Mouse (Mus musculus) cerebellum, adult (tissue): ENCODE data around the gene Gatad2a.
"Not testable (repeated sequence)": the region's sequence is repeated elsewhere in the genome, so short reads cannot be mapped to it uniquely, and the experiment has no call there.

Source experiments
- ATAC-seq: cut with Nextera tagmentation; 2 replicates; pipeline ENCODE4 v1.9.2; 2017; ENCODE audit warnings: mild to moderate bottlenecking, moderate library complexity, mixed read lengths; ENCODE audit not compliant: insufficient number of reproducible peaks, low FRiP score, low TSS enrichment

Gene Gatad2a

DNA sequence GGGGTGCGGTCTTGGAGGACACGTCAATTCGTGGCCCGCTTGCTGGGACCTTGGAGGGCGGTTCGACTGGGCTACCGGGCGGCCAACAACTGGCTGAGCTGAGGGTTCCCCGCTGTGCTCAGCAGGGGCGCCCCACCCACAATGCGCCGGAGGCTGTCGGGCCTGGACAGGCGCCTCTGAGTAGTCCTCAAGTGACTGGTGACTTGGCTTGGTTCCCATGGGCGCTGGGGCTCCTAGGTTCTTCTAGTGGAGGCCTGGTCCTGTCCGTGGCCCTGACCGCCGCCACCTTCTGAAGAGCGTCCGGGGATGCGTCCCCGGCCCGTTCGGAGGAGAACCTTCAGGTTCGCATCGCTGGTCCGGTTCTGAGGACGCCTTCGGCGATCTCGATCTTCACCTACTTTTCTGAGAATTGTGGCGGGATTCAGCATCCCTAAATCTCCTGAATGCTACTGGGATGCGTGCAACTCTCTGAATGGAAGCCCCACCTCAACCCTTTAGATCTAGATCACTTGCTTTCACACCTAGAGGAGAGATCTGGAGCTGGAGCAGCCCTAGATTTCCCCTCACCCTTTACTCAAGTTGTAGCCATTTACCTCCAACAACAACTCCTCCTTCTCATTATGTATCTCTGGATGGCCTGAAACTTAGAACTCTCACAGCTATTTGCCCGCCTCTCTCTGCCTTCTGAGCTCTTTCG, 553 bp upstream of the Gatad2a start:
- no peak for ATAC-seq

DNA sequence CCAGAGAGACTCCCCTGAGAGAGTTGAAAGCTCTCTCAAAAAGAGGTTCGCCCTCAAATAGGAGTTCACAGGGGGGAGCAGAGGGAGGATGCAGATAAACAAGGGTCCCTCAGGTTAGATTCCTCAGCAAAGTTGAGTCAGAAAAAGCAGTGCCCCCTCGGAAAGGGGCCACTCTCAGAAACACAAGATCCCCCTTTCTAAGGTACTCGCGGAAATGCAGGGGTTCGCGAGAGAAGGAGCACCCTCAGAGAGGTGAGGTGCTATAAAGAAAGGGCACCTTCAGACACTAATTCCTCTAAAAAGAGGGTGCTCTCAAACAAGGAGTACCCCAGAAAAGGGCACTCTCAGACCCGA, 785 bp downstream of the Gatad2a start:
- ATAC-seq: no peak

DNA sequence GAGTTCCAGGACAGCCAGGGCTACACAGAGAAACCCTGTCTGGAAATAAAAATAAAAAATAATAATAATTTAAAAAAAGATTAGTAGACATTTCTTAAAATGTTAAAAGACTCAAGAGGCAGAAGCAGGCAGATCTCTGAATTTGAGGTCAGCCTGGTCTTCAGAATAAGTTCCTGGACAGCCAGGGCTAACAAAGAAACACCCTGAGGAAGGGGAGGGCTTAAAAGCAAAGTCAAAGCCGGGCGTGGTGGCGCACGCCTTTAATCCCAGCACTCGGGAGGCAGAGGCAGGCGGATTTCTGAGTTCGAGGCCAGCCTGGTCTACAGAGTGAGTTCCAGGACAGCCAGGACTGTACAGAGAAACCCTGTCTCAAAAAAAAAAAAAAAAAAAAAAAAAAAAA, 7.2 kb downstream of the Gatad2a start:
- ATAC-seq: not testable (repeated sequence)

GRCm38 (mm10) chr8:69987744-69988143, 8.4 kb downstream of the Gatad2a start:
- ATAC-seq: no peak

- no peak for ATAC-seq
These were observed 11.2 kb downstream of the Gatad2a start for GRCm38 (mm10) chr8:69984876-69985553.

DNA sequence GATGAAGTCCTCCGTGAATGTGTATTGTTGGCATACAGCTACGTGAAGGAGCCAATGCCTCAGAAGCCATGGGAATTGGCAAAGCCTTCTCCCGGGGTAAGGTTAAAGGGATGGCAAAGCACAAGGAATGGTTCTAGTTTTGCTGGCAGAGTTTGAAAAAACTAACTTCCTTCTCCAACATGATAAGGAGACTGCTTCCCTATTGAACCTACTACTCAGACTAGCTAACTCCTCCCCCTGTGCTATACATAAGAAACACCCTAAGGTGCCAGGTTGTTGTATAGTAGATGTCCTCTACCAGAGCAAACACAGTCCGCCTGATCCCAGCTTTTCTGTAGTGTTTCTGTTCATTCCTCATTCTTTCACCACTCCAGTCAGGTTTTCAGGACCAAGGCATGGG, 17.7 kb downstream of the Gatad2a start:
- no peak for ATAC-seq

- no peak for ATAC-seq
These were observed 21.4 kb downstream of the Gatad2a start for GRCm38 (mm10) chr8:69974806-69975205.

DNA sequence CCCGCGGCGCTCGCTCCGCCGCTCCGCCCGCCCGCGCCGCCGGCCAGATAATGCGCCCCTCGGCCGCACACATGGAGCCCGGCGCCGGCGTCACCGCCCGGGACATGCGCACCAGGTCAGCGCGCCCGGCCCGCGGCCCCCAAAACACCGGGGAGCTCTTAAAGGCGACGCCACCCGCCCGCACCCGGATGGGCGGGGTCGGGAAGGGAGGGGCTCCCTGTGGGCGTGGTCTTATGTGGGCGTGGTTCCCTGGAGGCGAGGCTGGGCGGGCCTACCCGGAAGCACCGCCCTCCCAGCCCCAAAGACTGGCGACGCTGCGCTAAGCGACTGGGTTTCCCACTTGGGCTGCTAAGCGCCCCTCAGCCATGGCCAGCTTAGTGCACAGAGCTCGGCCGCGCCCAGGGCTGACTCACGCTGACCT, 22.0 kb downstream of the Gatad2a start:
- ATAC-seq: peak; percentile 91

DNA sequence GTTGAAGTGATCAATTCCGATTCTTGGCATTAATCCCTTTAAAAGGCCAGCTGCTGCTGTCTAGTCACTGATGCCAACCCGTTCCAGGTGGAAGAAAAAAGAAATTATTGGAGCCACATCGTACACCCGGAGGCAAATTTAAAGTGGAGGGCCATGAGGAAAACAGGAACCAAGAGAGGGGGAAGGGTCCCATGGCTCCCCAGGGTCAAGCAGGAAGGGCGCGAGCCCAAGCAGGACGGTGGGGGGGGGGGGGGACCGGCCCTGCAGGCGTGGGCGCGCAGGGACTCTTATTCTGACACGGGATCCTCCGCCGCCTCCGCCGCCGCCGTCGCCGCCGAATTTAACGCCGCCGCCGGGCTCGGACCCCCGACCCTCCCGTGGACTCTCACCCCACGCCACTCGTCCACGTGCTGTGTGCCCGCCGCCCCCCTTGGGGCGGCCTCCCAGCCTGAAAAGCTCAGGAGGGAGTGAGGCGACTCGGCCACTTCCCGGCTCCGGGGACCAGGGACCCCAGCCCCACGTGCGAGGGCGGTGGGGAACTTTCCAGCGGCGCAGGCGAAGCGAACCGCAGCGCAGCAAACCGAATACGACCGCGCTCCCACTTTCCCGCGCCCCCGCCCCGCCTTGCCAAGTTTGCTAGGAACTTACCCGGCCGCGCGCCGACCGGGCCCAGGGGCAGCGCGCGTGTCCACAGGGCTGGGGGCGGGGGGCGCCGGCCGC, 22.6 kb downstream of the Gatad2a start:
- ATAC-seq: peak; percentile 16; the same call in 1 of the 2 replicates

DNA sequence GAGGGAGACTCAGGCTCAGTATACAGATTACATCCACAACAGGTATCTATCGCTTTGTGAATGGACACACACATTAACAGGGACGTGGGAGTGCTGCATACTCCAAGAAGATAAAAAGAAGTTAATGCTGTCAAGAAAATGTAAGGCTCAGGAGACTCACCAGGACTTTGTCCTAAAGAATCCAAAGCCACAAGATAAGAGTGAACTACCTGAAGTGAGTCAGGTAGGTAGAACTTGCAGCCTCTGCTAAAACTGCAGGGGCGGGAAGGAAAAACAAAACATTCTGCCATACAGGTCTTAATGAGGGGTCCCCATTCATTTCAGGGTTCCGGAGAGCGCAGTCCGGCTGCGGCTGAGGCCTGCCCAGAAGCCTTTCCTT, 23.1 kb downstream of the Gatad2a start:
- ATAC-seq: no peak

DNA sequence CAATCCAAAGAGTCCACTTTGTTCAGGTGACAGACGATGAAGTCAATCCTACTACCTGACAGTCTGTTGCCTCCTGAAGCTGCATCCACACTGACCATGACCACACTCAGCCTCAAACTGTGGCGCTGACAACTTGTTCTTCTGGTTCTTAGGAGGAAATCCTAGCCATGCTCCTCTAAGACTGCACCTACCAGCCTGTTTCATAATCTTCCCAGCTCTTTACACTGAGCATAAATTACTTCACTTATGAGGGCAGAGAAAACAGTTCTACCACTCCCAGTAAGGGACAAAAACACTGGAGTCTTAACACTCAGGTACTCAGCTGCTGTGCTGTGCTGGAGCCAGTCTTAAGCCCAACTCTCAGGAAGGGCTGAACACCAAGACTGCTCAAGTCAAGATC, 25.3 kb downstream of the Gatad2a start:
- ATAC-seq: no peak

GRCm38 (mm10) chr8:69967291-69967933, 28.8 kb downstream of the Gatad2a start:
- no peak for ATAC-seq

DNA sequence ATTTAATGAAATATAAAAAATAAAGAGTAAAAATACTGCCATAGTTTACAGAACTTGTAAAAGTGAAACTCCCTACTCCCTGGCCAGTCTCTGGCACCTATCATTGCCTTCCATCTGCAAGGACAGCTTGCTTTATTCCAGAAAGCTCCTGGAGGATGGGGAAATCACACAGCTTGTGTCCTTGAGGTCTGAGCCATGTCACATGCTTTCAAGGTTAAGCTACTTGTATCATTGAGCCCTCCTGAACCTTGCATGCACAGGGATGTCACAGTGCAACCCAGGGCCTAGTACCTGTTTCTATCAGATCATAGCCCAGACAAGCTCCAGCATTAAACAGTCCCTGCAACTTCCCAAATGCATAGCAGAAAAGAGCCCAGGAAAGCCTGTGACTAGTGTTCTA, 36.9 kb downstream of the Gatad2a start:
- ATAC-seq: no peak

DNA sequence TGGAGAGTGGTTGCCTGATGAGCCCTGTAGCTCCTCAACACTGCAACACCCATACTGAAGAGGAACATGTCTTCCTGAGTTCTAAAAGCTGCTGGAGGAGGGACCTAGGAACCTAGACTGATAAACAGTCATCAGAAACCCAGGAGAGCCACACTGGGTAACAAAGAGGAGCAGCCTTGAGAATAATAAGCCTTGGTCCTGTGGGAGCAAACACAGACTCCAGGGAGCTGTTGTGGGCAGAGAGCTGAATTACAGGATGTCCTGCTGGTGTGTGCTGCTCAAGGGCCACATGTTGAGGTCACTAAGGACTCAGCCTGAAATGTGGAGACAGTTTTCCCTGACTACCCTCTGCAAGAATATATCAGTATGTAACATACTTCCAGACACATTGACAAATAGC, 38.3 kb downstream of the Gatad2a start:
- ATAC-seq: no peak

- ATAC-seq: no peak
These were observed 38.8 kb downstream of the Gatad2a start for GRCm38 (mm10) chr8:69957419-69957818.

- ATAC-seq: no peak
These were observed 39.5 kb downstream of the Gatad2a start for GRCm38 (mm10) chr8:69956651-69957050.

DNA sequence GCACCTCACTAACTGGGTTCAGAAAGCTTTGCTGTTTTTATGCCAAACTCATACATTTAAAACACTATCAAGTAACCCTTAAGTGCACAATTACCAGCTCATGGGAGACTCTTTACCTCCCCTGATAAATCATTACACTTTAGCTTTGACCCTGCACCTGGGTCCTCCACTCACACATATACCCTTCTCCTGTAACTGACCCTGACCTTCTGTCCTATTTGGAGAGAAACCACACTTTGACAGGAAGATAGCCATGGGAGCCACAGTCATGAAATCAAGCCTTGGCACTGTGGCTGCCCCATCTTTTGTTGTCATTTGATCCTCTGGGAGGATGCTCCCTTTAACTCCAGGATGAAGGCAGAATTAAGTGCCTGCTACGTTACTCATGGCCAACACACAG, 41.5 kb downstream of the Gatad2a start:
- no peak for ATAC-seq

- no peak for ATAC-seq
These were observed 42.0 kb downstream of the Gatad2a start for GRCm38 (mm10) chr8:69954213-69954612.

DNA sequence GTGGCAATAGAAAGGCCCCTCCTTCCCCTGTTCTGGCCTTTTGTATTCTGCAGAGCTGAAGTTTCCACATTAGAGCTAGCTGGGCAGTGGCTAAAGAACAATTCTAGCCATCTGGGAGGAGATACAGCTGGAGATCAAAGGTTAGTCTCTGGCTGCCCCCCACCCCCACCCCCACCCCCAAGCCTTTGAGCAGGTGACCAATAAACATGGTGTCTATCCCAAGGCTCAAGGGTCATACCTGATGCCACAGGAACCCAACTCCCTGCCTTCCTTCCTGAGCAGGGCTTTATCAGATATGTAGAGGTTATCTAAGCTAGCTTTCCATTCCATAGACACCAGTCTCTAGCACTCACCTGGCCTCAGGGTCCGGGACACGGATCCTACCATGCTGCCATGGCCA, 45.9 kb downstream of the Gatad2a start:
- no peak for ATAC-seq

DNA sequence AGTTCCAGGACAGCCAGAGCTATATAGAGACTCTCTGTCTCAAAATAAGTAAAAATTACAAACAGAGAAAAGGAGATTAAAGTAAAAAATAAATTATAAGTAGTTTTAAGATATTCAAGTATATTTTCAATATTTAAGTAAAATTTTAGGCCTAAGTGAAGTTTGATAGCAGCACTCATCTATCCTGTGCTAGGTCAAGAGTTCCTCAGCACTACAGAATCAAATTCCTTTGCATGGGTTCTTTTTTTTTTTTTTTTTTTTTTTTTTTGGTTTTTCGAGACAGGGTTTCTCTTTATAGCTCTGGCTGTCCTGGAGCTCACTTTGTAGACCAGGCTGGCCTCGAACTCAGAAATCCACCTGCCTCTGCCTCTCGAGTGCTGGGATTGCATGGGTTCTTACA, 53.7 kb downstream of the Gatad2a start:
- not testable (repeated sequence) for ATAC-seq

DNA sequence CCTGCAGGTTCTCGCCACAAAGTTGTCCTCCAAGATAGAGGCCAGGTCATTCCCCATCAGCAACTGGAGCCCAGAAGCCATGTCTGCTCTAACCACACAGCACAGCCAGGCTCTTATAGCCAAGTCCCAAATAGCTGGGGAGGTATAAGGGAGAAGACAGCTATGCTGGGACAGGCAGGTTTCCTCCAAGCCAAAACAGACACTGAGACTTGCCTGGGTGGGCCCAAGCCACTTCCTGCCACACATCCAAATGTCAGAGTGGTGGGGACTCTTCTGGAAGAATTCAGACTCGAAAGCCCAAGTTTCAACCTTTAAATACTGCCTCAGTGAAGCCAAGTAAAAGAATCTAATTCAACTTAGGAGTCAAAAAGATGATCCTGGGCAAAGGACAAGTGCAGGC, 55.8 kb downstream of the Gatad2a start:
- no peak for ATAC-seq
